Mouse (Mus musculus) lung, postnatal 10 days (tissue): ENCODE results near the gene Tob2.

Experiments
- DNase-seq: peaks from one replicate; pipeline ENCODE4 v3.0.0; 2021

Tob2 gene

DNA sequence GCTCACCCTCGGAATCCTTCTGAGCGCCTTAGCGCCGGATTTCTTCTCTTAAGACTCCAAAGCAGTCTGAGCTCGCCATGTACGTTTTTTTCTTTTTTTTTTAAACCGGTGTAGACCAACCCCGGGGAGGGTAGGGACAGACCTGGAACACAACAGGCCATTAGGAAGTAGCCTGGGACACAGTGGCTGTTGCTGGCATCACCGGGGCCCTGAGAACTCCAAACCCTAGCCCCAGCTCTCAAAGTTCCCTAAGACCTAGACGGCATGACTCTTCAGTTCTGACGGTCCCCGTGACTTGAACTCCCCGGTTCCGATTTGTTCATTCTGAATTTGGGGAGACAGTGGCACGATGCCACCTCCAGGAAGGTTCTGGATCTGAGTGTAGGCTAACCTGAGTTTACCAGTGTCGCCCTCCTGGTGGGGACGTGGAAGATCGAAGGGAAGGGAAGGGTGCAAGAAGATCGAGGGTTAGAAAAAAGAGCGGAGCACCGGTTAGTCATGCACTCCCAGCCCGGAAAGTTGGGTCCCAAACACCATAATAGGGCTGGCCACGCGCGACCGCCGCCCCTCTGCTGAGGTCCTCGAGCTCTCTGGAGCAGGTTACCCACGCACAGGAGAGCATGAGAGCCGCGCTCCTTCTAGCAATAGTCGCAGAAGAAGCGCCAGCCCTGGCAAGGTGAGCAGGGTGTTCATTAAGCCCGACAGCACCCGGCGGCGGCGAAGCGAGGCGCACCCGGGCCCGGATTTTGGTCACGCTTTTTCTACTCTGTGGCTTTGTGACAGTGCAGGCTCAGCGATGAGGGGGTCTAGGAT, at the start of gene Tob2:
TSS of gene Tob2 (minus strand) at position 280 of the 813 bp plus-strand sequence.
- peak; percentile 67 for DNase-seq

DNA sequence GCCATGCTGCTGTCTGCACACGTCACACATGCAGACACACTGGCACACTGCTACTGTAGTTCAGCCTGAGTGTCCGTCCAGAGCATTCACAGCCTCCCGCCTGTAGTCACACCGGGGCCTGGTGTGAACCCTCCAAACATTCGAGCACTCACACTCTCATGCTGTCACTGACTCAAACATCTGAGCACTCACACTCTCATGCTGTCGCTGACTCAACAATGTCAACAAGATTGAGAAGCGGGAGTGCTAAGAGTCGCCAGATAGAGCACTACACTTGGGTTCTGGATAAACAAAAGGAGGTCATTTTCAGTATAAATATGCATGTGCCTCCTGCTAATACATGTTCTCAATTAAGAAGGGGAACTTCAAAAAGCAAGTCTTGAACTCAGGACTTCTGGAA, 49.4 kb upstream of the Tob2 start:
- no peak for DNase-seq

DNA sequence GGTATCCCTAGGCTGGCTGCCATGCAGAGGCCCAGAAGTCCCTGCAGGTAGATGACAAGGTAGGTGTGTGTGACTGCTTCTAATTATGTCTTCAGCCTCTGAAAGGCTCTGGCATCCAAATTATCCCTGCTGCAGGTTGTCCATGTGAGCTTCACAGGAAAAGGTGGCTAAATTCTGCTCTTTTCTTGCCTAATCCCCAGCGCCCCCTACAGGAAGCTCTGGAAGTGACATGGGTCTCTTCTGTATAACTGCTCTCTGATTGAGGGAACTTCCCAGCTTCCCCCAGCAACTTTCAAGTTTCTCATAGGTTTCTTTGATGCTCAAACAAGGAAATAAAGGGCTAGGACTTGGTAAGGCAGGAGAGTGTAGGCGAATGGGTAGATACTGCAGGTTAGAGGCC, 46.3 kb upstream of the Tob2 start:
- DNase-seq: peak; percentile 85

DNA sequence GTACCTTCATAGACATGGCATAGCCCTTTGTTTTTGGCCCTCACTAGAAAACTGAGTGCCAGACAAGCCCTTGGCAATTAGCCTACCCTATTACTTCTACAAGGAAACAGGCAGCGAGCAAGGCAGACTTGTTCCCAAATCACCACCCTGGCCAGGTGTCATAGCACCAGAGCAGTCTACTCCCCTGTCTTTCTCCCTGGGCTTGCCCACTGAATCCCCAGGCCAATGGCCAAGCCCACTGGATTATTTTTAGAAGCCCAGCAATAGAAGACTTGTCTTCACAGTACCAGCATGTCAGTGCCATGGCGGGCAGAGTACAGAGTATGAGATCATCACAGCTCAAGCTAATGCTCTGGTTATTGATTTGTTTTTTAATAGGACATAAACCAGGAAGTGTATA, 40.2 kb upstream of the Tob2 start:
- no peak for DNase-seq

DNA sequence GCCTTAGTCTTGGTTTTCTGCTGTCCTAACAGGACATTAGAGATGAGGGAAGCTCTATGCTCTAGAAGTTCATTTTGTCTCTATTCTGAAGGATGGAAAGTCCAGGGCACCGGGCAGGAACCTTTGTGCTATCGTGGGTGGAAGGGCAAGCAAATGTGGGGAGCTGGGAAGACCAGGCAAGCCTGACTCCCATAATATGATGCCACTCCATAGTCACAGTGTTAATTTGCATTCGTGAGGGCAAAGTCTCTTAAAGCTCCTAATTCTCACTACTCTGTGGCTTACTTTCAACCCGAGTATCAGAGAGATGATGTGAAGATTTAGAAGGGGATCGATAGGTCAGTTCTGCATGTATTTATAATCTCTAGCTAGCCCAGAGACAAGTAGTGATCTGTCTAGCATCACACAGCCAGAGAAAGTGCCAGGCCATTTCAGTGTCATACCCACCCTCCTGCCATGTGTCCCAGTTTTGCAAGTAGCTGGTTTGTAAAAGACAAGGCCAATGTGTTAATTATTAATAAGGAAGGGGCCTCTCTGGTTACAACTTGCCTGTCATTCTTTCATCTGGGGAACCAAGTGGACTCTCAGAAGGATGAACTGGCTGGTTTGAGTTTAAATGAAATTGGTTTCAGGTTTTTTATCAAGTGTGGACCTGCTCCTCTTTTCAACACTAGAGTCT, 39.1 kb upstream of the Tob2 start:
- DNase-seq: no peak

DNA sequence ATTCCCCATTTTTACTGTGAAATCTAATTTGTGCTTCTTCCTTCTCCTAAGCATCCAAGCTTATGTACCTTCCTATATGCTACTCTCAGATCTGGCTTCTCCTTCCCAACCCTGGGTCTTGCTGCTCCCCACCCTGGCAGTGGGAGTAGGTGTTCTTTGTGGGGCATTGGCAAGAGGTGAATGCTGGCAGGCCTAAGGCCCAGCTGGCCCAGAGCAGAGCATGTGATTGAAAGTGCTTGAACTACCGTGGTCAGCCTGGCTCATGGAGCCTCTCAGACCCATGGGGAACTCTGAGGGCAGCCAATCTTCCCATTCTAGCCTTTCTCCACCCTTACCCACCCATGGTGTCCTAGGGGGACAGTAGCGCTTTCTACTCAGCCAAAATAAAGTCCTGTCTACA, 37.8 kb upstream of the Tob2 start:
- DNase-seq: no peak

DNA sequence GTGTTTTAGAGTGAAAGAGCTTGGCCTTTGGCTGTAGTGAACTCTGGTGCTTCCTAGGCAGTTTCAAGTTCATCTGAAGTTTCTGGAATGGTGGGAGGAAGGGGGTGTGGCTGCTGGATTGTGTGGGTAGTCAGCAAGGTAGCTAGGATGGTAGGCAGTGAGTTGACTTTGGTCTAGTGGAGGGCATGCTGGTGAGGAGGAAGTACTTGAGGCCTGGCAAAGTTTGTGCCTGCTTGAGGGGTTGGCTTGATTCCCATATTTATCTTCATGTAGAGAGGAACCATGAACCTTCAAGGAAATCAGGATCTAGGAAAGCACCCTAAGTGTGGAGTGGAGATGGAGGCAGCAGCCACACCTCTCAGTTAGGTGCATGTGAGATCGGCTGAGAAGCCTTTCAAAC, 35.4 kb upstream of the Tob2 start:
- peak; percentile 49 for DNase-seq

DNA sequence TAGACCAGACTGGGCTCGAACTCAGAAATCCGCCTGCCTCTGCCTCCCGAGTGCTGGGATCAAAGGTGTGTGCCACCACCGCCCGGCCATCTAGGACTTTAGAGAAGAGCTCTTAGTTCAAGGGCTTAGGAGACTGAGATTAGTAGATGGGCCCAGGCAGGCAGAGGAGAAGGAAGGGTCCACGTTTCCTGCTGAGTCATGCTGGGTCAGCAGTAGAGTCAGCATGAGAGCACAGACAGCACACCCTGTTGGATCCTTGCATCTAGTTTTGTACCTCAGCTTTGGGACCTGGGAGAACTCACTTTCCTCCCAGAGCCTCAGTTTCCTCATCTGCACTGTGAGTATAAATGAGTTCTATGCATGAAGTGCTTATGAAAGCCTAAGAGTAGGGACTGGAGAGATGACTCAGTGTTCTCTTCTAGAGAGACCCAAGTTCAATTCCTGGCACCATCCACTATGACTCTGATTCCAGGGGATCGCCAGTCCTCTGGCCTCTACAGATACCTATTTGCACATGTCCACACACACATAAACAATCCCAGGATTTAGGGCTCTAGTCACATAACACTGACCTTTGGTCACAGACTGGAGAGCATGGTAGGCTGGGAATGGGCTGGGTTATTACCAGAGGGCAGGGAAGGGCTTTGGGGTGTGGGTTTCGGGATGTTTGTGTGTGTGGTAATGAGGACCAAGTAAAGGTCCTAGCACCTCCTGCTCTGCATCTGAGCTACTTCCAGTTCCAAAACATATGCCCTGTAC, 33.4 kb upstream of the Tob2 start:
- no peak for DNase-seq

DNA sequence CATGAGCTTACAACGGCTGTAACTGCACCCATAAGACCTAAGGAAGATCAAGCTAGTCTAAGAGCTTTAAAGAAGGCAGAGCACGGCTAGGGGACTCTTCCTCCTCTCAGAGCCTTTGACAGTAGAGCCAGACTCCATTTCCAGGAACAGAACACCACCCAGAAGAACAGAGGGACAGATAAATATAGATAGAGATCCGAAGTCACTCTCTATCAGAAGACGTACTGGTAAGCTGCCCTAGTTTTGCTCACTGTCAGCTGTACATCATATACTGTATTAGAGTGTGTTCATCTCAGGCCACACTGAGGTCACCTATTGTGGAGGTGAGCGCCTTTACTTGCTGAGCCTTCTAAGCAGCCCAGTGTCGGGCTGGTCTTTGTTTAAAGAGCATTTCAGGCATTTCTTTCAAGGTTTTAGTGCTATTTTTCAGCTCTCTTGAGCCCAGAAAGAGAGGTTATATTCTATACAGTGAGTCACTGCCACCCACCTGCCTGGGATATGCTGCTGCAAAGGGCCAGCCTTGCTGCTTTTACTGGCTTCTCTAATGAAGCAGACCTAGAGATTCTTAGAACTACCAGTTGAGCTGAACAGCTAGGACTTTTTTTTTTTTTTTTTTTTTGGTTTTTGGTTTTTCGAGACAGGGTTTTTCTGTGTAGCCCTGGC, 32.7 kb upstream of the Tob2 start:
- DNase-seq: no peak

DNA sequence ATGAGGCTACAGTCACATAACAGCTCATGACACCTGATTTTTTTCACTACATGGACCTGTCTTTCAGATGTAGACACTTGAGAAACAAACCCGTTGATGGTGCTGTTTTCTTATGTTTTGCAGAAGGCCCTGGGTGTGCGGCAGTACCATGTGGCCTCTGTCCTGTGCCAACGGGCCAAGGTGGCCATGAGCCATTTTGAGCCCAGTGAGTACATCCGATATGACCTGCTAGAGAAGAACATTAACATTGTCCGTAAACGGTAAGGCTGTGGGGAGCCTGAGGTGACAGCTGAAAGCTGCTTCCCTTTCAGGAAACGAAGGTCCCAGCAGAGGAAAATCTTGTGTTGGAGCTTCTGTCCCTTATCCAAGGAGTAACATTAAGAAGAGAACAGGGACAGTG, 30.6 kb upstream of the Tob2 start:
- DNase-seq: no peak

DNA sequence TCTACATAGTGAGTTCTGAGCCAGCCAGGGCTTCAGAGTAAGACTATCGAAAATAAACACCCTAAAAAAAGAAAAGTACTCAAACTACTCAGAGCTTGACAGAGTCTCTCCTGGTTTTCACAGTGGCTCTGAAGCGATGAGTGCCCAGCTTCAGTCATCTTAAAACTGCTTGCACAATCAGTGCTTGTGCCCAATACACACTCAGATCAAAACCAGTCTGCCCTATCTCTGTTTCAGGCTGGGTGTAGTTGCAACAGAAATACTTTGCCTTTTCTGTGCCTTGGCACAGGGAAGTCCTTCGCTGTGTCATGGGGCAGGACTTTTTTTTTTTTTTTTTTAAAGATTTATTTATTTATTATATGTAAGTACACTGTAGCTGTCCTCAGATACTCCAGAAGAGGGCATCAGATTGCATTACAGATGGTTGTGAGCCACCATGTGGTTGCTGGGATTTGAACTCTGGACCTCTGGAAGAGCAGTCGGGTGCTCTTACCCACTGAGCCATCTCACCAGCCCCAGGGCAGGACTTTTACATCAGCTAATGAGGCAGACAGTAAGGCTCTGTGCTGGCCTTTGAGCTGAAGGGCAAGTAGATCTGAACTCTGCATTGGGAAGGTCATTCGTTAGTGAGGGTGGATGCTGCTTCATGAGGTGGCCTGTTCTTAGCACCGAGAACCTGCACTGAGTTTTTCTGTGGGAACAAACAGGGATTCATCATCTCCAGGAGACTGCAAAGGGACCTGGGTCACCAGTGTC, 28.4 kb upstream of the Tob2 start:
- peak; percentile 7 for DNase-seq

DNA sequence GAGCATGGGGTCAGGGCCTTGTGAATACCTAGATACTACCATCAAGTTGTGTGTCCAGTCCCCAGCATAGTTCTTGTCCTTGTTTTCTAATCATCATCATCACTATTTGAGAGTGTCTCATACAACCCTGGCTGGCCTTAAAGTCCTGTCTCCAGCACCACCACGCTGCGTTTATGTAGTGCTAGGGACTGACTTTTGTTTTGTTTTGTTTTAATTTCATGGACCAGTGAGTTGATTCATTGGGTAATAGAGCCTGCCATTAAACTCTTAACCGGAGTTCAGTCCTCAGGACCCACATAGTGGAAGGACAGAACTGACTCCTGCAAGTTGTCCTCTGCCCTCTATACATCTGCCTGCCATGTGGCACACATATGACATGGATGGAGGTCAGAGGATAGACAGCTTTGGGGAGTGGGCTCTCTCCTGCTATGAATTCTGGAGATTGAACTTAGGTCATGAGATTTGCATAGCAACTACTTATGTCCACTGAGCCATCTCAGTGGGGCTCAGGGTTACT, 26.9 kb upstream of the Tob2 start:
- DNase-seq: no peak

DNA sequence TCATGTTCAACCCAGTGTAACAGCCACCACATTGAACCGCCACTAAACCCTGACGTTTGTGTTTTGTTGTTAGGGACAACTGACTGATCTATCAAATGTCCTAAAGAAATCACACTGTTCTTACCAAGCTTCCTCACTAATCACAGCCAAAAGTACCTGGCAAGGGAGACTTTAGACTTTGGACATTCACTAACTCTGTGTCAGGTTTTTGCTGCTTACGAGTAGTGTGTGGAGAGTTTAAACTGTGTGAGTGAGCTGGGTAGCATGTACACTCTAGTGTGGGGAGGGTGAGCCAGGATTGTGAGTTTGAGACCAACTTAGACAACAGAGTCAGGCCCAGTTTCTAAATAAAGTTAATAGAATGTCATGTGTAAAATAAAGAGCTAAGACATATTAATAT, 23.8 kb upstream of the Tob2 start:
- no peak for DNase-seq

DNA sequence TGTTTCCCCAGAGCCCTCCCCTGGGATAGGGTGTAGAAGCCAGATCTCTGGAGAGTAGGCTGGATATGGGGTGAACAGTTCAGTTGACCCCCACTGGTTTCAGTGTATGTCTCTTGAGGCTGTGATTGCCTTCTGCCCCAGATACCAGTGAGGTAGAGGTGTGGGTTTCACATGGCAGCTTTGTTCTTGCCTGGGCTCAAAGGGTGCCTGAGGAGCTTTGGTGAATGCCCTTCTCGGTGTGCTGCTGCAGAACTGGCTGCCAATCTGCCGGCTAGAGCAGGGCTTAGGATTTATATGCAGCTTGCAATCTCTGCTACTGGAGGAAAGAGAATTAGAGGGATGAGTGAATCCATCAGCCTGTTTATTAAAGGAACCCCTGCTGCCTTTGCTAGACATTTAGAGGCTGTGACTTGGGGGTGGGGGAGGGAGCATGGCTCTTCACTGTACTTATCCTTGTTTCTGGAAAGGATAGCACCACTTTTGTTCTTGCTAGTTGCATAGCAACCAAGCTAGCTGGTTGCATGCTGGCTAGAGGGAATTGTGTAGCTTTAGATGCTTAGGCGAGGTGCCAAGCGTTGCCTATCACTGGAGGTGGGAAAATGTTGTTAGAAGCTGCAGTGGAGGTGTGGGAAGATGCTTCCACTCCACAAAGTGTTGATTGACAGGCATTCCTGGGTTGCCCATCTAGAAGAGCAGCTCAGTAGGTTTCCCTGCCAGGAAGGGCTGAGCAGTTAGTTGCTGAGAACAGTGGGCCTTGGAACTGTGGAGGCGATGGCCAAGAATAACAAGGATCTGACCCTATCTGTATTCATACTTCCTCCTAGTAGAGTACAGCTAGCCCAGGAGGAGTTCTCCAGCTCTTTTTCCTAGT, 21.2 kb upstream of the Tob2 start:
- no peak for DNase-seq

DNA sequence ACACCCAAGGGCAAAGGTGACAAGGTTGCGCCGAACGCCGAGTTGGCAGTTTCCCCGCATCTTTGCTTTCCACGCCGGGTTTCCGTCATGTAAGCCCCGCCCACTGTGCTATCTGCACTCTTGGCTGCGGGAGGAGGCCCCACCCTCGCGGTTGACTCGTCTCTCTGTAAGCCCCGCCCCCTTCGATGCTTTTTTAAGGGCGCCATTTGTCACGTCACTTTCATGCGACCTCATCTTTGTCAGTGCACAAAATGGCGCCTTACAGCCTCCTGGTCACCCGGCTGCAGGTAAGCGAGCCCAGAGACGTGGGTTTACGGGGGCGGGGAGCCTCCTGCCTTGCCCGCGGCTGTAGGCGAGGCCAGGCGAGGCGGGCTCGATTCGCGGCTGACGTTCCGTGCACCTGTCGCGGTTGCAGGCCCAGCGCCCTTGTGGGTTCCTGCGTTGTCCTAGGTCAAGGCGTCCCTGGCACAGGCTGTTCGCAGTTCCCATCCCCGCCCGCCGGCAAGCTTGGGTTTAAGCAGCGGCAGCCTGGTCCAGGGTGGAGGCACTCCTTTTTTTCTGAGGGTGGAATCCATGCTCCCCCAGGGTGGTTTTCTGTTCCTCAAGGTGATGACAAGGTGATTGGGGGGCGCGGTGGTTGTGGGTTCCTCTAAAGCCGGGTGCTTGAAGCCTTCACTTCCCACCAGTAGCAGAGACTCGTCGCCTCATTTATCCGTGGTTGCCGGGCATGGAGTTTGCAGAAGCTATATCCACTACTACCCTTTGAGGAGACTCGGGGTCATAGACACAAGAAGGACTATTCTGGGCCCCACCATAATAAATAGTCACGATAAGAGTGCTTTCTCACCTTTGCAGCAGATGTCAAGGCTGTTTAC, 13.9 kb upstream of the Tob2 start, which contains the start of gene Aco2:
TSS of gene Aco2 (plus strand) at position 48 of the 875 bp plus-strand sequence.
- DNase-seq: peak; percentile 100

DNA sequence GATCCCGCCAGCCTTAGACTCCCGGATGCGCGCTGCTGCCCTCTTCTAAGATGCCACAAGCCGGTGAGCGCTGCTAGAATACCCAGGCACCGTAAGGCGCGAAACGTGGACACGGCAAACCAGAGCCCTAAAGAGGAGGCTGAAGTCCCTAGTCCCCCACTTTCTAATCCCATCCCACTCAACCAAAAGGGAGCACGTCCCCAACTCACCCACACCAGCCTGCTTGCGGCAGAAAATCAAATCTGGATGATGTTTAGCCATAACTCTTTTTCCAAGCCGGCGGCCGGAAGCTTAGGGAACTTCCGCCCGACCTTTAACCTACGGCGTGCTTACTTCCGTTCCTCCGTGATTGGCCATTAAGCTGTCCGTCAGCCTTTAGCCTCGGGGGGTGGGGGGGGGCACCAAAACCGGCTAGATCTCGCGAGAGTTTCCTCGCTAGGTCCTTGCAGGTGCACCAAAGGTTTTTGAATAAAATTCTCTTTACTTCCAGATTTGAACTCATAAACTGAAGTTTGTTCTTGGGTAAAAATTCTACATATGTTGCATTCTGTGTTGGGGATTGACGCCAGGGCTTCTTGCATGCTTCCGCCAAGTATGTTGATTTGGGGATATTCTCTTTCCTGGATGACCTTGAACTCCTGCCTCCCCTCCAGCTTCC, 13.1 kb upstream of the Tob2 start, which contains the start of gene Phf5a:
TSS of gene Phf5a (minus strand) at position 308 of the 658 bp plus-strand sequence.
- peak; percentile 92 for DNase-seq

DNA sequence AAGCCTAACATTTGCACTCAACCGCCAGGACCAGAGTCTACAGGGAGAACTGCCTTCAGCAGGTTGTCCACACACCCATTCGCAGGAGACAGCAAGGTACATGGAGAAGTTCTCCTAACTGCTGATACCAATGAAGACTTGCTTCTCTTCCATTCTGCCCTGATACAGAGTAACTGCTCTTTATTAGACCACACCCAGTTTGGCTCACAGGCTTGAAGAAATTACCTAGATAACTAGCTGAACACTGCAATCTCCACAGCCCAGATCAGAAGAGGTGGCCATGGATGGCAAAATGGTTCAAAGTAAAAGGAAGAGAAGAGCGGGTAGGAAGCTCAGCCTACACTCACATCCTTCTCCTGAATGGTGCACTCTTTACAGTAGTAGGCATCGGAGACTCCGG, 11.4 kb upstream of the Tob2 start:
- no peak for DNase-seq

DNA sequence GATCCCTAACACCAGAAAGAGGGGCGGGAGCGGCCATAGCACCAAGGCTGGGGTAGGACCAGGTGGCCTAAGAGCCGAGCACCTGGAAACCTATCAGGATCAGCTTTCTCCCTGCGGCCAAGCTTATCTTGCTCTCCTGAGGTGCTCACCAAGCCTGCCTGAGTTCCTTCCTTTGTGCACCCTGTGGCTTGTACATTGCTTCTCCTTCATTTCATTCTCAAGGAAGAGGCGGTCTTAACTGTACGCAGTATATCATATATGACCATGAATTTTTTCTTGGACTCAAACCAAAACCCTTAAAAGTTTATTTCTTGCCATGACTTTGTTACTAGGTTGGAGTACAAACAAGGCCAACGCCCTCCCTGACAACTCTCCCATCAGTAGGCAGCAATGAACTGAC, 5.6 kb upstream of the Tob2 start:
- no peak for DNase-seq

DNA sequence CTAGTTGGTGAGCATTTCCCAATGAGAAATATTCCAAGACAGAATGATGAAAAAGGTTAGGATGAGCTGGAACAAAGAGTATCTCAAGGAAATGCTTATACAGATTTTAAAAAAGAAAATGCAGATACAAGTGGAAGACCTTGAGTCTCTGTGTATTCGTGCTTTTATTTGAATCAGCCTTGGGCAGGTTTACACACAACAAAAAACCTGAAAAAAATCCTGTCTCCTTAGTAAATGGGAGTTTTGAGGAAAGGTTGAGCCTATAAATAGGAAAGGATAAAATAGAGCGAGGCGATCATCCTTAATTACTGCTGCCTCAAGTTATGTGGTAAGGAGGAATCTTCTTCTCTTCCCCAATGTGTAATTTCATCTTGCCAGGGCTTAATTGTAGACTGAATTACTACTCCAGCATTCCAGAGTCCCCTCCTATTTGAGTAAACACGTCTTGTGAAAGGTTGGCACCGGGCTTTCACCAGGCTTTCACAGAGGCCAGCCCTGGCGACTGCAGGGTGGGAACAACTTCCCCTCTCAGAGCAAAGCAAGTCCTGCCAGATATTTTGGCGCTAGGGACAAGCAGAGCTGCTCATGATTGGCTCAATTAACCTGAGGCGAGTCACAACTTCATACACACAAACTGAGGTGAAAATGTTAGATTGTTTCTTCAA, 2.0 kb upstream of the Tob2 start:
- peak; percentile 75 for DNase-seq
